Mouse (Mus musculus) gastrocnemius, adult 8-10 months (tissue): Measurements from ENCODE around the gene C530008M17Rik. TPM values are rescaled to one million over a fixed set of nuclear protein-coding genes. Genes with fewer than 3 reads are reported as not detected.

Source experiments
- DNase-seq, 2 experiments: peaks; one replicate each; pipeline ENCODE4 v3.0.0; 2022; ENCODE audit warnings: low spot score in 2 of 2
- total RNA-seq, 4 experiments: library from RNA; stranded (reverse); gene quantifications; 2 replicates each; pipeline ENCODE4 v1.2.4; 2022

The C530008M17Rik gene
- total RNA-seq: 1 to 10 TPM; 1.4 to 2.1 (median 1.9) TPM

DNA sequence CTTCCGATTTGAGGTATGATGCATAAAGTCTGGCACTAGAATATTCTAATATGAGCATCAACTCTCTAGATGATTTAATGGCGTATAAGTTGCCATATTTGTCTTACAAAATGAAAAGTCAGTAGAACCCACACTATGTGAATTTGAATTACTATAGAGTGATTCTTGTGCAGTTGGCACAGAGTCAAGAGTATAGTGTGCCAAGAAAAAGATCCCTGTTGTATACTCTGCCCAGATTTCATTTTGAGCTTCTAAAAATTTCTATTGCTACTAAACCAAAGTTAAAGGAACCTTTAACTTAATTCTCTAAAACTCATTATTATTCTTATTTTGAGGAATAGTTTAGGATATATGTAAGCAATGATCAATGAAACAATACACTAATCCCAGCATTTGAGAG lies at the start of gene C530008M17Rik:
TSS of gene C530008M17Rik (plus strand) at position 301 of the 400 bp plus-strand sequence.
- DNase-seq: no peak

GRCm38 (mm10) chr5:76609702-76610370 lies 46.5 kb upstream of the C530008M17Rik start:
- no peak for DNase-seq

DNA sequence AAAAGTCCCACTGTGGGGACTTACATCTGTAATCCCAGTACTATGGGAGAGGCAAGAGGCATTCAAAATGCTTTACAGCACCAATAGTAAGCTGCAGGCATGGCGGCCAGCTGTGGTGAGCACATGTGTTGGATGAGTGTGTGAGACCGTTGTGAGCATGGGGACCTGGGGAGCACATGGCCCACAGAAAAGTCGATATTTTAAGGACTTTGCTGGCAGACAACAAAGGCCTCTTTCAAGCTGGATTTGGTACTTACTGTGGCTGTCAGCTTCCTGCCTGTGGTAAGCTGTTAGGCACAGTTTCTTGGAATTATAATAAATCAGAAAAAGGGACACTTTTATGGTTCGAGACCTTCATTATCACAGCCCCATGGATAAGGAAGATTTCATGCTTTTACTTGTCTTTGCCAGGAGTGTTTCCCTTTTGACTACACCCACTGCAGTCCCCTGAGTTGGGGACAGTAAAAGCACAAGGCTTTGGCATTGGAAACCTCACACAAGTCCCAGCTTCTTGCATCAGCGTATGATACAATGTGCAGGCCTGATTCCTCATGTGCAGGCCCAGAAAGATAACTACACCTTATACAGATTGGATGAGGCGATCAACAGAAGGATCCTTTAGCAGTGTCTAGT lies 43.3 kb upstream of the C530008M17Rik start:
- no peak for DNase-seq

- DNase-seq: no peak
These were observed 41.0 kb upstream of the C530008M17Rik start for GRCm38 (mm10) chr5:76615276-76615675.

DNA sequence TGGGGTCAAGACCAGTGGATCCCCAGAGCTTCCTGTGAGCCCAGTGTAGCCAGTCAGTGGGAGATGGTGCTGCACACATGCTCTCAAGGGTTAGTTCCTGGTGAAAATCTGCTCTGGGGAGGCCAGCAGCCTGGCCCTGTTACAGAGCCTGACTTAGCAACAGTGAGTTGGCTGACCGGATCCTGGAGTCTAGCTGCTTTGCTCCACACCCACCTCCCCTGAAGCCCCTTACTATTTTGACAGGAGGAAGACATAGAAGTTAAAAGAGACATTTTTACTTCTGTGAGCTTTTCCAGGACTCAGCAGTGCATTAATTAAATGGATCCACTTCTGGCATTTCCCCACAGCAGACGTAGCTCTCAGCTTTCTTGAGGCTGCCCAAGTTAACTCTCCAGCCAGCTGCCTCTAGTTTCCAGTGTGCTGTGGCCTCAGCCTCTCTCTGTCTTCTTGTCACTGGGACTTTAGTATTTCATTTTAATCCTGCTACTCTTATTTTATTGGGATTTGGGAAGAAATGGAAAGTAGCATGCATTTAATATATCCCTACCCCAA lies 40.0 kb upstream of the C530008M17Rik start:
- DNase-seq: no peak

DNA sequence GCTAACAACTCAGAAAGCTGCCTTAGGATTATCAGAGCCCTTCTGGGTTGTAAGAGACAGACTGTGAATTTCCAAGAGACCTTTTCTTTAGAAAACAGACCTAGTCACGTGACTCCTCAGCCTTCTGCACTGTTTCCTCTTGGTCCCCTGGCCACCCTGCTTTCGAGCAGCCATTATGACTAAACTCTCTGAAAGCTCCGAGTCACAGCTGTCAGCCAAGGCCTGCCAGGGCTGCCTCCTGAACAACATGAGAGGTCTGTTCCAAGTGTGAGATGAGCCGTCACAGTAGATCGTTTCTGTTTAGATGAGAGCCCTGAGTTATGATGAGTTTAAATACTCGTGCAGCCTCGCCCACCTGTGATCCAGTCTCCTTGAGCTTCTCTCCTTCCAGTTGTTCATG lies 37.6 kb upstream of the C530008M17Rik start:
- DNase-seq: no peak

GRCm38 (mm10) chr5:76623759-76624158 lies 32.6 kb upstream of the C530008M17Rik start:
- no peak for DNase-seq

DNA sequence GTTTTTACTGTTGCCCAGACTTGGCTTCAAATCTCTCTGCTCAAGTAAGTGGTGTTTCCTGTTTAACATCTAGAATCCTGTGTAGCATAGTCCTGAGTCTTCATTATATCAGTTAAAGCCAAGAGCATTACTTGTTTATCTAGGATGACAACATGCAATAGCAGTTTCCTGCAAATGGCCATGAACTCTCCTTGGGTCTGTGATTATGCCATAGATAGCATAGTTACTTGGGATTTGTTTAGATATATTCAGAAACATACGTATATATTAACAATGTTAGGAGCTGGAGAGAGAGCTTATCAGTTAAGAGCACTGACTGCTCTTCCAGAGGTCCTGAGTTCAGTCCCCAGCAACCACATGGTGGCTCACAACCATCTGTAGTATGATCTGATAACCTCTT lies 28.5 kb upstream of the C530008M17Rik start:
- DNase-seq: no peak

DNA sequence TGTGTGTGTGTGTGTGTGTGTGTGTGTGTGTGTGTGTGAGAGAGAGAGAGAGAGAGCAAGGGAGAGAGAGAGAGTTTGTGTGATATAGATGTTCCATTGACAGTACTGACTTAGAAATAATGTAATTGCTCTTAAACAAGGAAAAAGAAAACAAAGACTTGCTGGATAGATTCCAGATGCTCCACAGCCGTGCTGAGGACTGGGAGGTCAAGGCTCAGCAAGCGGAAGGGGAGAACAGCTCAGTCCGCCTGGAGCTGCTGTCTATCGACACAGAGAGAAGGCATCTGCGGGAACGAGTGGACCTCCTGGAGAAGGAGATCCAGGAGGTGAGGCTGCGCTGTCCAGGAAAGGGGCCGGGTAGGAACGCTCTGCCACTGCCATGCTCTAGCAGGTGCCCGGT lies 22.3 kb upstream of the C530008M17Rik start:
- DNase-seq: no peak

GRCm38 (mm10) chr5:76635592-76635991 lies 20.7 kb upstream of the C530008M17Rik start:
- DNase-seq: no peak

DNA sequence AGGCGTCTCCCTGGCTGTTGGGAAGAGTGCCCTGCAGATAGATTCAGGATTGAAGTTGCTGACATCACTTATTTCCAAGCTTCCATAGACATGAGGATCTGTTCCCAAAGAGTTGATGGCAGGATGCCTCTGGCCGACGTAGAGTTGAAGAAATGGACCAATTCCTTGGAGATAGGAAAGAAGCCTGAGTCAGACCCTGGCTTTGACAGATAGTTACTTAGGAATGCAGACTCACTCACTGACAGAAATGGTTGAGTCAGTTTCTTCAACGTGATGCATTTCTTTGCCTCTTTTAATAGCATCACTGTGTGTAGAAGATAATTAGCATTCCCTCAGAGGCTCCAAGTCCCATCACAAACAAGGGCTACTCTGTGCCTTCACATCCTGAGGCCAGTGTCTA lies 14.2 kb upstream of the C530008M17Rik start:
- no peak for DNase-seq

DNA sequence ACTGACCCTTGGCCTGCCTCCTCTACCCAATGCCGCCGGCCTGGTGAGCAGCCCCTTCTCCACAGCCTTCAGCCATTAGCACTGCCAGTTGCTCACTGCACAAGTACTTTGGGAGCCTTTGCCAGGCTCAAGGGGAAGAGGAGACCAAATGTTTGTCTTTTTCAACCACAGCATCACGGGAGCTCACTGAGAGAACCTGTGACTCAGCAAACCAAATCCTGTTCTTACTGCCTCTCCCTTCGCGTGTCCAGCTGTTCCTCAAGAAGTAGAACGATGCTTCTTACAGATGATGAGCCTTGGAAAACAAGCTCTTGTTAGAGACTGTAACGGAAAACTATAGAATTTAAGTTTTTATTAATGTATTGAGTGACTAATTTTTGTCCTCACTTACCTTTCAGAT lies 12.1 kb upstream of the C530008M17Rik start:
- DNase-seq: no peak

DNA sequence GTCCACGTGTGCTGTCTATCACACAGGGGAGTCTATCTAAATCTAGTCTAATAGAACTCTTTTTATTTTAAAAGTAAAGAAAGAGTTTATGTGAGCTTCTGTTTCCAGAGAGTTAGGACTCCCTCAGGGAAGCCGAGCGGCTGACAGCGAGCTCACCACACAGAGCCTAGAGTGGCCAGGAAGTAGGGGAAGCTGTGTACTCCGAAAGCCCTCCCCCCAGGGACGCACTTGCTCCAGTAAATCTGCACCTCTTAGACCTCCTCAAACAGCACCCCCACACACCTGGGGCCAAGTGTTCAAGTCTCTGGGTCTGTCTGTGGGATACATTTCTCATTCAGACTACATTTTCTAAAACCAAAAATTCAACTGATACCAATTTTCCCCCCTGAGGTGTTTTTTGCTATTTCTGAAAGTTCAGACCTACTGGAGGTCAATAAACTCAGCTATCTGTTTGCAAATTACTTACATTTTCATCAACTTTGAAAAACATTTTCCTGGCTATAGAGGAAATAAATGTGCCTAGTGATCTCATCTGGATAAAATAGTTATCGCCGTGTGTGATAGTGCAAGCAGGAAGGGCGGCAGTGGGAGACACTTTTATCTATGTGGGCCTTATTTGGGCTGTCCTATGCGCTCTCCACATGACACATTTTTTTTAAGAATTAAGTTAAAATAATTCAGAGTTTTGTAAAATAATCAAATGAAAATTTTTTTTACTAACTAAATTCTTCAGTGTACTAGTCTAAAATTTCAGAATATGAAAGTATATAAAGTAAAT lies 11.0 kb upstream of the C530008M17Rik start:
- DNase-seq: no peak

DNA sequence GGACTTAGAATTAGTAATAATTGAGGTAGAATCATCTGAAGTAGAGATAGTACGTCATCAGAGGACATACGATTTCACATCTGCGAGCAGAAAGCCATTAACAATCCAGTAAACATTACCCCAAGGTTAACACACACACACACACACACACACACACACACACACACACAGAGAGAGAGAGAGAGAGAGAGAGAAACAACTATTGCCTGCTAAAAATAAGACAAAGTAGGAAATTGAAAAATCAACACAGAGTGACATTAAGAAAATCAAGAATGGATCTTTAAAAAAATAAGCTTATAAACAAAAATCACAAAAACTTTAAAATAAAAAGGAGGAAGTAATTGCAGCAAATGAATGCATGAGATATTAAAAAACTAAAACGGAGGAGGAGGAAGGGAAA lies 6.4 kb upstream of the C530008M17Rik start:
- no peak for DNase-seq

DNA sequence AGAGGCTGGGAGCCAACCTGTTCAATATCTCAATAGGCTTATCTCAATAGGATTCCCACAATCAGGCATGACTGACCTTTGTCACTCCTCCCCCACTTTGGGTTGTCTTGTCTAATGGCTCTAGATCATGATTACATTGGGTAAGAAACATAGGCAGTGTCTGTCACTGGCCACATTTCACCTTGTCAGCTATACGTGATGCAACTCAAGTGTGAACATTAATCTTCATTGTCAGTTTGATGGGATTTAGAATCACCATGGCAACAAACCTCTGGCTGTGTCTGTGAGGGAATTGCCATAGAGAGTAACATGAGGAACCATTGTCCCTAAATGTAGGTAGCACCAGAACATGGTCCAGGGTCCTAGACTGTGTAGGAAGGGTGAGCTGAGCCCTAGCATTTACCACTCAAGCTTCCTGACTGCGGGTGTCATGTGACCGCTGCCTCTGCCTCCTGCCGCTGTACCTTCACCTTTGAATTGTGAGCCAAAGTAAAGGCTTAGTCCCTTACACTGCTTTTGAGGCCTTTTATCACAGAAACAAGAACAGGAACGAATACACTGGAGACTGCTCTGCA lies 5.1 kb upstream of the C530008M17Rik start:
- DNase-seq: no peak

- peak in 1 of 2 experiments; percentile 23 for DNase-seq
These were observed 1.2 kb downstream of the C530008M17Rik start for GRCm38 (mm10) chr5:76657245-76658083.

GRCm38 (mm10) chr5:76658084-76658934 lies 2.0 kb downstream of the C530008M17Rik start:
- DNase-seq: no peak

- no peak for DNase-seq
These were observed 3.8 kb downstream of the C530008M17Rik start for GRCm38 (mm10) chr5:76659958-76660635.

DNA sequence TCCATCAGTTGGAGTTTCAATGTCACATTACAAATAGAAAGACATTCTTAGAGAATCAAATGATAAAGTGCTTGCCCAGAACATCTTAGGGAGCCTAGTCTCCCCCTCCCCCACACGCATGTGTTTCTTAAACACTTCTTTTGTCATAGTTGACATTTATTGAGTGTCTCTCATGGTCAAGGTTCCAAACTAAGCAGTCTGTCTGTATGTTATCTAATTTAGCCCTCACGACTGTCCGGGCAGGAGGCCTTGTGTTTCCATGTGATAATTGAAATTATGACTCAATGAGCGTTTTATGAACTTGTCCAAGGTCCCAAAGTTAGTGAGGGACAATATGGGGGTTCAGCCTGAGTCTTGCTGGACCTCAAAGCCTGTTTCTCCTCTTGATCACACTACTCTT lies 5.0 kb downstream of the C530008M17Rik start:
- no peak for DNase-seq
